Mouse (Mus musculus) lung, adult 2 months (tissue): ENCODE data around the gene Kif27. TPM values are rescaled to one million over a fixed set of nuclear protein-coding genes. Genes with fewer than 3 reads are reported as not detected.

Experiments
- DNase-seq: peaks from one replicate; pipeline ENCODE4 v3.0.0; 2022
- H3K4me1 ChIP-seq: fragments of 200-500 bp; 2 replicates; pipeline ENCODE4 v1.6.1; 2011; ENCODE audit warnings: low read length; ENCODE audit not compliant: control insufficient read depth, insufficient read depth
- H3K4me3 ChIP-seq: fragments of 200-500 bp; replicated peaks from 2 replicates; pipeline ENCODE3; 2011; ENCODE audit warnings: low read depth, mild to moderate bottlenecking, control low read depth, low read length; ENCODE audit errors: extremely low read depth
- CTCF ChIP-seq: fragments of 200-500 bp; IDR thresholded peaks from 2 replicates; pipeline ENCODE4 v1.5.1; 2011; ENCODE audit warnings: mild to moderate bottlenecking, low read length, control low read depth; ENCODE audit not compliant: insufficient read depth
- POLR2A ChIP-seq: fragments of 200-500 bp; IDR thresholded peaks from 2 replicates; pipeline ENCODE4 v1.6.1; 2011; ENCODE audit warnings: low read depth, mild to moderate bottlenecking, control low read depth, low read length, borderline replicate concordance; ENCODE audit errors: extremely low read depth
- WGBS: fragments of 180-500 bp; shearing (Covaris S2); methylation state at CpG from one replicate; pipeline ENCODE4 v1.1.7; 2018; 5-methylcytosine and 5-hydroxymethylcytosine counted together
- polyA plus RNA-seq: library from polyadenylated mRNA; depleted of rRNA; stranded (reverse); fragments of >200 nt; gene quantifications from 2 replicates; pipeline ENCODE4 v1.2.3, GENCODE M21; 2012

Gene Kif27
- polyA plus RNA-seq, 1 experiment, result 0.96 TPM

DNA sequence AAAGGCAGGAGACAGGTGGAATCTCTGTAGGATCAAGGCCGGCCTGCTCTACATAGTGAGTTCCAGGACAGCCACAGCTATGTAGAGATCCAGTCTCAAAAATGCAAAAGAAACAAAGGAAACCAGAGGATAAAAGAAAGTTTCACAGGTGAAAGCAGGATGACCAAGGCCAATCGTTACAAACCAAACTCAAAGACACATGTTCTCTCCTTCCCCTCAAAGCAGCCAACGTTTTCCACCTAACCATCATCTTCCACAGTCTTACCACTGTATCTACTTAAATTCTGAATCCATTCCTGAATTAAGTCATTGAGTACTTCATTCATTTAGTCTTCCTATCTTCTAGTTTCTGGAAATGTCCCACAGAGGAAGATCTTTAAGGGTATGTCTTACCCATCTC lies 29.5 kb upstream of the Kif27 start:
- 36% methylated on average over 3 of the region's 3 CpGs for WGBS
- DNase-seq, result no peak
- TF ChIP-seq POLR2A (no peak), CTCF (no peak)
- Histone ChIP-seq H3K4me1 (0 out of 2 replicates have a peak, but pooled peaks cover 3% of the 10 kb centered on the region), H3K4me3 (no peak overlapping the region)

DNA sequence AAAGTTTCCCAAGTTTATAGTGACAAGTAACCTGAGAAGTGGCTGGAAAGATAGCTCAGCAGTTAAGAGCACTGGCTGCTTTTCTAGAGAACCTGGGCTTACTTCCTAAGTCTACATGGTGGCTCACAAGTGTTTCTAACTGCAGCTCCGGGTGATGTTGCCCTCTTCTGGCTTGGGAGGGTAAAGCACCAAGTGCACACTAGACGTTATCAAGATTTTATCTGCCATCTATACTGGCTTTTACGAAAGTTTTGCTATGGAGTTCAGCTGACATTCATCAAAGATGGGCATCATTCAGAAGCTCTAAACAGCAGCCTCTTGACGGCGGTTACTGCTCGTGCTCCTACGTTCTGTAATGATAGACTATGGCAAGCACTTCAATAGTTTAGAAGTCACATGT lies 29.0 kb upstream of the Kif27 start:
- Histone ChIP-seq H3K4me1 (0 out of 2 replicates have a peak, but pooled peaks cover 3% of the 10 kb centered on the region), H3K4me3 (no peak overlapping the region)
- TF ChIP-seq CTCF (peak; percentile 77), POLR2A (no peak)
- WGBS, result 6% methylated on average over 7 of the region's 7 CpGs
- DNase-seq, result peak; percentile 72

DNA sequence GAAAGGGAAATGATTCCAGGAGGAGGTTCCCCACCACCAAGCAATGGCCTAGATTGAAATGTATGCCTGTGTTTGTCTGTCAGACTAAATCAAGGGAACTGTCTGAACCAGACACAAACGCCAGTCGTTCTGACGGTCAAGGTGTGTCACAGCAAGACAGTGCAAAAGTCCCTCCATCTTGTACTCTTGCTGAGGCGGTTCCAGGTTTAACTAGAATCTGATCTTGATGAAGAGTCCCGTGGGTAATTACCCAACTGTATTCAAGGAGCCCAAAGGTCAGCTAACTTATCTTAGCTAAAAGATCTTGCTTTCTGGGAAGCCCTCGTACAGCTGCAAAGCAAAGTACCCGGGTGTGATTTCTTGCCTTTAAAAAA lies 26.6 kb upstream of the Kif27 start:
- TF ChIP-seq CTCF, result no peak
- no peak for TF ChIP-seq POLR2A
- Histone ChIP-seq H3K4me1 (0 out of 2 replicates have a peak, but pooled peaks cover 3% of the 10 kb centered on the region), H3K4me3 (peak overlapping the region; percentile 91)
- 80% methylated on average over 7 of the region's 7 CpGs for WGBS
- DNase-seq, result no peak

DNA sequence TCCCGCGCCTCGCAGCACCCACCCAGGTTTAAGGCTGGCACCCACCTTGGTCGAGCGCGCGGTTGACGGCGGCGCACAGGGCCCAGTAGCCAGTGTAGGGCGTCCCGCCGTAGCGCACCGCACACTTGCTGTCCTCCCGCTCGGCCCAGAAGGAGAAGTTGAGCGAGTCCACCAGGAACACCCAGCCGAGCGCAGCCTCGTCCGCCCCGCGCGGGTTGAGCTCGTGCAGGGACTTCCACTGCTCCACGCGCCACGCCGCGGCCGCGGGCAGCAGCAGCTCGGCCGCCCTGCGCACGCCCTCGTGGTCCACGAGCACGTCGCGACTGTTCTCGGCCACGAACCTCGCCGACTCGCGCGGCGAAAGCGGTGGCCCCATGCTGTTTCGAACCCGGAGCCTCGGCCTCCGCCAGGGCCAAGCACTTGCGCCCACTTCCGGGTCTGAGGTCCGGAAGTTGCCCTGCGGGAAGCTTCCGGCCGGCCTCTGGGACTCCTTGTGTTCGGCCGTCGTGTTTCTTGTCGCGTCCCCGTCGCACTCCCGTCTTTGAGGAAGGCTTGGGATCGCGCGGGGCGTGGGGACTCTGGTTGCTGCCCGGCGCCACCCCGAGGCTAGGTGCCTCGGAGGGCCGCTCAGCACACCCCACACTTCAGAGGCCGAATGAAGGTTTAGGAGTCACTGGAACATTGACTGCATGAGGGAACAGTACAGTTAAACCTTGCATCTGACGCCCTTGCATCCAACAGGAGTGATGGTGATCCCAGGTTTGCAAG lies 26.0 kb upstream of the Kif27 start, which contains the start of gene 2210016F16Rik:
TSS of gene 2210016F16Rik (minus strand) at position 447 of the 768 bp plus-strand sequence.
- 1% methylated on average over 80 of the region's 80 CpGs for WGBS

DNA sequence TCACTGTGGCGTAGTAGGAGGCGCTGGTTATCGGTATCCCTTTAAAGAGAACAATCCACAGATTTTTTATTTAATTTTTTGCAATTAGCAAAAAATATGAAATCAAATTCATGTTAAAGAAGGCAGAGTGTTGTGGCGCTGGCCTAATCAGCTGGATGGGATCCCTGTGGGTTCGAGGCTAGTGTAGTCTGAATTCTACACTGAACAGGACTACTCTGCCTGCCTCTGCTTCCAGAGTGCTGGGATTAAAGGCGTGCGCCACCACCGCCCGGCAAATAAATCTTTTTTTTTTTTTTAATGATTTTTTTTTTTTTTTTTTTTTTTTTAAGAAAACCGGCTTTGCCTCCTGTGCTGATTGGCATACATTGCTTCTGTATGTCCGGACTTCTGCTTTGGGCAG lies 25.4 kb upstream of the Kif27 start:
- DNase-seq, result no peak
- WGBS, result 38% methylated on average over 11 of the region's 11 CpGs
- Histone ChIP-seq H3K4me3 (peak overlapping the region; percentile 91), H3K4me1 (0 out of 2 replicates have a peak, but pooled peaks cover 3% of the 10 kb centered on the region)
- TF ChIP-seq POLR2A (no peak), CTCF (no peak)

More for the DNA sequence above, 26.0 kb upstream of the Kif27 start, which contains the start of gene 2210016F16Rik:
- Histone ChIP-seq H3K4me1 (0 out of 2 replicates have a peak, but pooled peaks cover 3% of the 10 kb centered on the region), H3K4me3 (peak within 1 kb of the TSS; percentile 91)
- no peak for TF ChIP-seq CTCF
- TF ChIP-seq POLR2A, result peak; percentile 44; the same call in 1 of the 2 replicates
- peak; percentile 75 for DNase-seq

DNA sequence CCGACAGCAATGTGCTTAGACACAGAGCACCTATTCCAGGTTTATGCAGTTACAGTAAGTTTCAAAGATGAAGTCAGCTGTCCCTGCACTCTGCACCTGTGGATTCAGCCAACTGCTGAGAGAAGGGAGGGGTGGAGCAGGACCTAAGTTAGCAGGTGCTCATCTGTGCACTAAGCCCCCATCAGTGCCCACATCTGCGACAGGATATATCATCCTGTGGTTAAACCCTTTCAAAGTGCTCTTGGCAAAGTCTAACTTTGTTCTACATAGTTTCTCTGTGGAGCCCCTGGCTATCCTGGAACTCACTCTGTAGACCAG lies 14.2 kb upstream of the Kif27 start:
- DNase-seq, result no peak
- TF ChIP-seq CTCF (no peak), POLR2A (no peak)
- Histone ChIP-seq H3K4me3 (no peak overlapping the region), H3K4me1 (peaks cover 4% of the 10 kb centered on the region; the same call in 1 of the 2 replicates)
- 44% methylated on average over 2 of the region's 2 CpGs for WGBS

DNA sequence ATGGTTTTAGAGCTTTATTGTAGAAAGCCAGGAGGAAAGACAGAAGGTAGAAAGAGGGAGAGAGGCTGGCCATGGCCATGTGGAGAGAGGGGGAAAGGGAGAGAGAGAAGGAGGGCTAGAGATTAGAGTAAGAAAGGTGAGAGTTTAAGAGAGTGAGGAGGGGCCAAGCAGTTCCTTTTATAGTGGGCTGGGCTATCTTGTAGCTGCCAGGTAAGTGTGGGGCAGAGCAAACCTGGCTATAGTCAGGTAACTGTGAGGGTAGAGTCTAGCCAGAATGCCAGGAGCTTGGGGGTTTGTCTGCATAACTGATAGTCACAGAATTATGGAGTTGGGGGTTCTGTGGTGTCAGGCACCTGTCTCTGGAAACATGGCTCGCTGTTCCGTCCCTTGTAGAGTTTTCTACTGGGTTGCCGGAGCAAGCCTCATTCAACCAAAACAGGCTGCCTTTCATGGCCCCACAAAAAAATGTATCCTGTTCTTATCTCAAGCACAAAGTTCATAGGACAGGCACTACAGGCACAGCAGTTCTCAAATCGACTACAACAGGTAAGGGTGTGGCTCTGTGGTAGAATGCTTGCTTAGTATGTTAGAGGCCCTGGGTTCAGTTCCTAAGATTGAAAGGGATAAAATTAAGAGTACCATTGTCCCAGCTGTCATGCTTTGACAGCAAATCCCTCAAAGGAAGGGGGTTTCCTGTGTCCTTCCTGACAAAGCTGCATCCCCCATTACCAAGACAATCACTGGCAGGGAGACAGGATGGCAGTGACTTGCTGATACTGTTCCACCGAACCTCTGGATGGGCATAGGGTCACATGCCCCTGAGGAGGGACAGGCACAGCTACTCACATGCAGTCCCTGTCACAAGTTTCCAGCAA lies 13.6 kb upstream of the Kif27 start:
- 56% methylated on average over 5 of the region's 5 CpGs for WGBS
- H3K4me1 ChIP-seq, result peaks cover 4% of the 10 kb centered on the region; the same call in 1 of the 2 replicates
- H3K4me3 ChIP-seq, result no peak overlapping the region
- TF ChIP-seq POLR2A (no peak), CTCF (no peak)
- no peak for DNase-seq

DNA sequence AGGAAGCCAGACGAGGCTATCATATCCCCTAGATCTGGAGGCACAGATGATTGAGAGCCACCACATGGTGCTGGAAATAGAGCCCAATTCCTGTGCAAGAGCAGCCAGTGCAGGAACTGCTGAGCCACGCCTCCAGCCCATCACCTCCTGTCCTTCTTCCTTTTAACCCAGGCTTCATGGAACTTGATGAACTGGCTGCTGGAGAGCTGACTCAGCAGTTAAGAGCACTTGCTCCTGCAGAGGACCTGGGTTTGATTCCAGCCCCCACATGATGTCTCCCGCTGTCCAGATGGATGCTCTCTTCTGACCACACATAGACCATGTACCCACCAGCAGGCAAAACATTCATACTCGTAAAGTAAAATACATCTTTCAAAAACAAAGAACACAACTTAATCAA lies 9.9 kb upstream of the Kif27 start:
- Histone ChIP-seq H3K4me1 (peaks cover 4% of the 10 kb centered on the region; the same call in 1 of the 2 replicates), H3K4me3 (no peak overlapping the region)
- WGBS, result 58% methylated on average over 4 of the region's 4 CpGs
- TF ChIP-seq POLR2A (no peak), CTCF (no peak)
- DNase-seq, result no peak

DNA sequence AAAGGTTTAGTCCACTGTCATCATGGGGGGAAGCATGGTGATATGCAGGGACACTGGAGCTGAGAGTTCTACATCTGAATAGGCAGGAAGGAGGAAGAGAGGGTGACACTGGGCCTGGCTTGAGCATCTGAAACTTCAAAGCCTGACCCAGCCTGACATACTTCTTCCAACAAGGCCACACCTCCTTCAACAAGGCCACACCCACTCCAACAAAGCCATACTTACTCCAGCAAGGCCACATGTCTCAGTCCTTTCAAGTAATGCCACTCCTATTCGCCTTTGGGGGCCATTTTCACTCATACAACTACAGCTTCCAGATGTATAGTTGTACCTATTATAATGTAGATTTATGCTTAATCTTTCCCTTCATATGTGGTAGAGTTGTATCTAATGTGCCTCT lies 8.7 kb upstream of the Kif27 start:
- H3K4me3 ChIP-seq, result no peak overlapping the region
- H3K4me1 ChIP-seq, result no peaks in the 10 kb centered on the region
- DNase-seq, result no peak
- TF ChIP-seq CTCF, result no peak
- TF ChIP-seq POLR2A, result no peak
- WGBS, result 41% methylated on average over 1 of the region's 1 CpGs
